Mouse (Mus musculus): ENCODE data around the gene Sf3a3. TPM values are rescaled to one million over a fixed set of nuclear protein-coding genes. Genes with fewer than 3 reads are reported as not detected.

Gene Sf3a3
- total and polyA plus RNA-seq, 3 experiments: 53.7 to 172 (median 106) TPM

DNA sequence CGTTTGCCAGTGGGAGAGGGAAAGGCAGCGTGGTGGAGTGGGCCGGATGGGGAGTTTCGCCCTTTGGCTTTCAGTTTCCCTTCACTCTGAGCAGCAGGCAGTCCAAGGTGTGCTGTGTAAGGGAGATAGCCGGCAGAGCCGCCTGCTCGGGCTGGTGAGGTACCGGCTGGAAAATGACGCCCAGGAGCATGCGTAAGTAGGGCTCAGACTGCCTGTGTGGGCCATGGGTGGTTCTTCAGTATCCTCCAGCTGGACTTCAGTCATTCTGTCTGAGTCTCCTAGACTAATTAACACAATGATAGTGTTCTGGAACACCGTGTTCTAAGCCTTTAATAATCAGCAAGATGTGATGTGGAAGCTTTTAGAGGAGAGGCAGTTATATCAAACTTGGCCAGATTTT lies 28.3 kb downstream of the Sf3a3 start:
- 0 out of 2 replicates have a peak, but pooled peaks cover 3% of the 10 kb centered on the region for H3K27me3 ChIP-seq (ENCODE audit: insufficient read depth, low read length)
- ATAC-seq (ENCODE audit: extremely low read depth, insufficient number of reproducible peaks, low FRiP score, poor library complexity, severe bottlenecking): no peak; the same call in 1 of the 2 replicates
- H3K36me3 ChIP-seq (replicated peaks): peaks cover 42% of the 10 kb centered on the region
- DNase-seq (ENCODE audit: low spot score): no peak
- H3K9me3 ChIP-seq (replicated peaks): no peaks in the 10 kb centered on the region
- peaks cover 58% of the 10 kb centered on the region for H3K4me1 ChIP-seq (ENCODE audit: insufficient read depth, low read depth, low read length)
- TF ChIP-seq POLR2AphosphoS5 (IDR thresholded peaks at IDR 0.05; ENCODE audit: insufficient replicate concordance, low read depth, low read length): no peak
- TF ChIP-seq GATA2 (IDR thresholded peaks at IDR 0.05; ENCODE audit: borderline replicate concordance, low read depth, low read length): no peak
- TF ChIP-seq GATA1 (IDR thresholded peaks at IDR 0.05; ENCODE audit: borderline replicate concordance, low read length): no peak
- TF ChIP-seq TAL1 (conservative IDR thresholded peaks at IDR 0.05; ENCODE audit: low read depth, low read length): no peak
- TF ChIP-seq CTCF (IDR thresholded peaks at IDR 0.05; ENCODE audit: low read depth, low read length): no peak
- peak overlapping the region; percentile 48; the same call in 1 of the 2 replicates for H3K4me3 ChIP-seq (ENCODE audit: low read depth, low read length)

DNA sequence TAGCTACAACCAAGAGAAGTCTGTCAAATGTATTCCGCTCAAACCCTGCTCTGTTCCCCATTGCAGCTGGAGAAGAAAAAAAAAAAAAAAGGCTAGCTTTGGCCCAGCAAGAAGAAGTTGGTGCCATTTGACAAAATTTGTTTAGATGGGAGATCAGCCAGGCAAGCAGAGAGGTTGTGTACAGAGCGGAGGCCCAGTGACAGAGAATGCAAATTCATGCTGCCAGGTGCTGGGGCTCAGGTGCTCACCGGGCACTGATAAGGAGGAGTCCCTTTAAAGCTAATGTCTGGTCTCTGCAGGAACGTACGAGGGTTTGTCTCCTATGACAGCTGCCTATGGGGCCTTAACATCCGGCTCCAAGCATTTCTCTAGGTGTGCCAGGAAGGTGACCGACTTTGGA lies 32.0 kb downstream of the Sf3a3 start:
- no peak overlapping the region for H3K4me3 ChIP-seq (ENCODE audit: low read depth, low read length)
- DNase-seq (ENCODE audit: low spot score): no peak
- no peaks in the 10 kb centered on the region for H3K9me3 ChIP-seq (replicated peaks)
- ATAC-seq (ENCODE audit: extremely low read depth, insufficient number of reproducible peaks, low FRiP score, poor library complexity, severe bottlenecking): no peak
- peaks cover 67% of the 10 kb centered on the region for H3K4me1 ChIP-seq (ENCODE audit: insufficient read depth, low read depth, low read length)
- no peaks in the 10 kb centered on the region for H3K27me3 ChIP-seq (ENCODE audit: insufficient read depth, low read length)
- no peak for TF ChIP-seq TAL1 (conservative IDR thresholded peaks at IDR 0.05; ENCODE audit: low read depth, low read length)
- no peak for TF ChIP-seq CTCF (IDR thresholded peaks at IDR 0.05; ENCODE audit: low read depth, low read length)
- TF ChIP-seq GATA1 (IDR thresholded peaks at IDR 0.05; ENCODE audit: borderline replicate concordance, low read length): no peak
- no peak for TF ChIP-seq POLR2AphosphoS5 (IDR thresholded peaks at IDR 0.05; ENCODE audit: insufficient replicate concordance, low read depth, low read length)
- TF ChIP-seq GATA2 (IDR thresholded peaks at IDR 0.05; ENCODE audit: borderline replicate concordance, low read depth, low read length): no peak
- peaks cover 54% of the 10 kb centered on the region for H3K36me3 ChIP-seq (replicated peaks)

GRCm38 (mm10) chr4:124747851-124748250 lies 33.3 kb downstream of the Sf3a3 start:
- ATAC-seq (ENCODE audit: extremely low read depth, insufficient number of reproducible peaks, low FRiP score, poor library complexity, severe bottlenecking) (no peak), DNase-seq (ENCODE audit: low spot score) (no peak)
- no peak overlapping the region for H3K4me3 ChIP-seq (ENCODE audit: low read depth, low read length)
- peaks cover 52% of the 10 kb centered on the region for H3K36me3 ChIP-seq (replicated peaks)
- no peaks in the 10 kb centered on the region for H3K9me3 ChIP-seq (replicated peaks)
- H3K27me3 ChIP-seq (ENCODE audit: insufficient read depth, low read length): no peaks in the 10 kb centered on the region
- H3K4me1 ChIP-seq (ENCODE audit: insufficient read depth, low read depth, low read length): peaks cover 64% of the 10 kb centered on the region
- no peak for TF ChIP-seq GATA2 (IDR thresholded peaks at IDR 0.05; ENCODE audit: borderline replicate concordance, low read depth, low read length)
- TF ChIP-seq TAL1 (conservative IDR thresholded peaks at IDR 0.05; ENCODE audit: low read depth, low read length): no peak
- TF ChIP-seq POLR2AphosphoS5 (IDR thresholded peaks at IDR 0.05; ENCODE audit: insufficient replicate concordance, low read depth, low read length): no peak
- TF ChIP-seq CTCF (IDR thresholded peaks at IDR 0.05; ENCODE audit: low read depth, low read length): no peak
- no peak for TF ChIP-seq GATA1 (IDR thresholded peaks at IDR 0.05; ENCODE audit: borderline replicate concordance, low read length)

GRCm38 (mm10) chr4:124751300-124752250 lies 37.0 kb downstream of the Sf3a3 start:
- H3K9me3 ChIP-seq (replicated peaks): no peaks in the 10 kb centered on the region
- H3K36me3 ChIP-seq (replicated peaks): peaks cover 49% of the 10 kb centered on the region
- no peak for TF ChIP-seq GATA1 (IDR thresholded peaks at IDR 0.05; ENCODE audit: borderline replicate concordance, low read length)
- no peak for TF ChIP-seq CTCF (IDR thresholded peaks at IDR 0.05; ENCODE audit: low read depth, low read length)
- no peak for TF ChIP-seq POLR2AphosphoS5 (IDR thresholded peaks at IDR 0.05; ENCODE audit: insufficient replicate concordance, low read depth, low read length)
- no peak for TF ChIP-seq TAL1 (conservative IDR thresholded peaks at IDR 0.05; ENCODE audit: low read depth, low read length)
- TF ChIP-seq GATA2 (IDR thresholded peaks at IDR 0.05; ENCODE audit: borderline replicate concordance, low read depth, low read length): no peak
- peak; percentile 100 for DNase-seq (ENCODE audit: low spot score)
- peak; percentile 88 for ATAC-seq (ENCODE audit: extremely low read depth, insufficient number of reproducible peaks, low FRiP score, poor library complexity, severe bottlenecking)
- peak overlapping the region; percentile 99 for H3K4me3 ChIP-seq (ENCODE audit: low read depth, low read length)
- H3K27me3 ChIP-seq (ENCODE audit: insufficient read depth, low read length): no peaks in the 10 kb centered on the region
- peaks cover 75% of the 10 kb centered on the region for H3K4me1 ChIP-seq (ENCODE audit: insufficient read depth, low read depth, low read length)

GRCm38 (mm10) chr4:124752281-124753199 lies 38.0 kb downstream of the Sf3a3 start:
- peak; percentile 70 for DNase-seq (ENCODE audit: low spot score)
- Histone ChIP-seq H3K27me3 (ENCODE audit: insufficient read depth, low read length) (no peaks in the 10 kb centered on the region), H3K4me1 (ENCODE audit: insufficient read depth, low read depth, low read length) (peaks cover 81% of the 10 kb centered on the region), H3K9me3 (replicated peaks) (no peaks in the 10 kb centered on the region), H3K4me3 (ENCODE audit: low read depth, low read length) (peak overlapping the region; percentile 99), H3K36me3 (replicated peaks) (peaks cover 53% of the 10 kb centered on the region)
- TF ChIP-seq GATA2 (IDR thresholded peaks at IDR 0.05; ENCODE audit: borderline replicate concordance, low read depth, low read length) (peak; percentile 69; the same call in 1 of the 2 replicates), CTCF (IDR thresholded peaks at IDR 0.05; ENCODE audit: low read depth, low read length) (no peak), POLR2AphosphoS5 (IDR thresholded peaks at IDR 0.05; ENCODE audit: insufficient replicate concordance, low read depth, low read length) (no peak), TAL1 (conservative IDR thresholded peaks at IDR 0.05; ENCODE audit: low read depth, low read length) (peak; percentile 96)
- peak; percentile 82 for ATAC-seq (ENCODE audit: extremely low read depth, insufficient number of reproducible peaks, low FRiP score, poor library complexity, severe bottlenecking)
